Mouse (Mus musculus) CH12.LX (cell line): ENCODE data around the gene Ugt1a5. TPM values are rescaled to one million over a fixed set of nuclear protein-coding genes. Genes with fewer than 3 reads are reported as not detected.
"Not testable (repeated sequence)": the region's sequence is repeated elsewhere in the genome, so short reads cannot be mapped to it uniquely, and the experiment has no call there.

Source experiments
- DNase-seq: peaks from one replicate; pipeline ENCODE4 v3.0.0-alpha.2; 2013; ENCODE audit errors: extremely low read depth
- H3K27ac ChIP-seq: 2 replicates; pipeline ENCODE4 v1.5.1; 2012; ENCODE audit warnings: low read depth, mild to moderate bottlenecking, control low read depth, moderate library complexity; ENCODE audit not compliant: insufficient read depth
- H3K27me3 ChIP-seq: replicated peaks from 2 replicates; pipeline ENCODE3; 2012; ENCODE audit warnings: inconsistent platforms
- H3K36me3 ChIP-seq, 2 experiments: replicated peaks in 1 of 2; 2 replicates each; pipeline versions ENCODE3 to v1.6.1; 2012; ENCODE audit warnings: inconsistent platforms in 1 of 2, low read length in 1 of 2, mild to moderate bottlenecking in 1 of 2, mixed read lengths in 1 of 2, moderate library complexity in 1 of 2; ENCODE audit not compliant: control insufficient read depth in 1 of 2, insufficient read depth in 1 of 2
- H3K4me1 ChIP-seq, 2 experiments: 2 replicates each; pipeline ENCODE4 v1.6.1; 2012; ENCODE audit warnings: inconsistent platforms in 1 of 2, moderate library complexity in 1 of 2; ENCODE audit not compliant: insufficient read depth in 2 of 2, control insufficient read depth in 1 of 2
- H3K4me2 ChIP-seq: 2 replicates; pipeline ENCODE4 v1.6.1; 2012; ENCODE audit warnings: low read depth, mild to moderate bottlenecking, control low read depth; ENCODE audit not compliant: poor library complexity, insufficient read depth, severe bottlenecking
- H3K4me3 ChIP-seq, 3 experiments: fragments of 150-350 bp in 1 of 3; sonication (generic) in 1 of 3; replicated peaks in 1 of 3; 2 replicates each; pipeline versions ENCODE3 to v1.5.1; 2011 to 2012; ENCODE audit warnings: low read depth in 2 of 3, low read length in 2 of 3, mild to moderate bottlenecking in 2 of 3, moderate library complexity in 2 of 3, control low read depth in 1 of 3, improper control_type of control experiment in 1 of 3, inconsistent platforms in 1 of 3, mixed read lengths in 1 of 3; ENCODE audit not compliant: poor library complexity in 1 of 3
- H3K79me2 ChIP-seq: replicated peaks from 2 replicates; pipeline ENCODE4 v1.6.1; 2012; ENCODE audit warnings: mild to moderate bottlenecking, moderate library complexity; ENCODE audit not compliant: control insufficient read depth, poor library complexity, insufficient read depth, severe bottlenecking; ENCODE audit errors: extremely low read depth
- H3K9ac ChIP-seq: 2 replicates; pipeline ENCODE4 v1.6.1; 2012; ENCODE audit warnings: low read depth, mild to moderate bottlenecking, control low read depth, moderate library complexity; ENCODE audit not compliant: insufficient read depth
- H3K9me3 ChIP-seq: replicated peaks from 2 replicates; pipeline ENCODE3; 2012; ENCODE audit warnings: low read length, inconsistent platforms, mixed read lengths
- CHD2 ChIP-seq: IDR thresholded peaks from 2 replicates; pipeline ENCODE4 v1.6.1; 2011; ENCODE audit warnings: low read length, improper control_type of control experiment
- CTCF ChIP-seq, 2 experiments: IDR thresholded peaks in 1 of 2; conservative IDR thresholded peaks in 1 of 2; 2 replicates each; pipeline ENCODE4 v1.5.1; 2011 to 2012; ENCODE audit warnings: low read depth in 2 of 2, low read length in 2 of 2, improper control_type of control experiment in 1 of 2, inconsistent platforms in 1 of 2, mild to moderate bottlenecking in 1 of 2, moderate library complexity in 1 of 2
- E2F4 ChIP-seq: IDR thresholded peaks from 2 replicates; pipeline ENCODE4 v1.6.1; 2011; ENCODE audit warnings: low read depth, low read length, improper control_type of control experiment; ENCODE audit not compliant: insufficient replicate concordance
- ELF1 ChIP-seq: IDR thresholded peaks from 2 replicates; pipeline ENCODE4 v1.6.1; 2014; ENCODE audit warnings: low read depth, mild to moderate bottlenecking, inconsistent platforms, low read length, improper control_type of control experiment
- ETS1 ChIP-seq: conservative IDR thresholded peaks from 2 replicates; pipeline ENCODE4 v1.6.1; 2012; ENCODE audit warnings: low read depth, mild to moderate bottlenecking, inconsistent platforms, low read length, improper control_type of control experiment, moderate library complexity
- IRF4 ChIP-seq: IDR thresholded peaks from 2 replicates; pipeline ENCODE4 v1.6.1; 2014; ENCODE audit warnings: low read depth, mild to moderate bottlenecking, inconsistent platforms, low read length, improper control_type of control experiment
- KAT2A ChIP-seq: IDR thresholded peaks from 2 replicates; pipeline ENCODE4 v1.6.1; 2012; ENCODE audit warnings: low read length, improper control_type of control experiment, inconsistent platforms; ENCODE audit not compliant: insufficient replicate concordance
- MAFK ChIP-seq: IDR thresholded peaks from 2 replicates; pipeline ENCODE4 v1.6.1; 2011; ENCODE audit warnings: low read length, improper control_type of control experiment; ENCODE audit not compliant: insufficient replicate concordance
- MEF2A ChIP-seq: IDR thresholded peaks from 2 replicates; pipeline ENCODE4 v1.6.1; 2014; ENCODE audit warnings: low read depth, mild to moderate bottlenecking, inconsistent platforms, low read length, improper control_type of control experiment, borderline replicate concordance
- MXI1 ChIP-seq: IDR thresholded peaks from 2 replicates; pipeline ENCODE4 v1.6.1; 2011; ENCODE audit warnings: mild to moderate bottlenecking, low read depth, low read length, improper control_type of control experiment
- NRF1 ChIP-seq: IDR thresholded peaks from 2 replicates; pipeline ENCODE4 v1.6.1; 2014; ENCODE audit warnings: low read depth, mild to moderate bottlenecking, inconsistent platforms, low read length, improper control_type of control experiment, moderate library complexity
- POLR2AphosphoS2 ChIP-seq: IDR thresholded peaks from 2 replicates; pipeline ENCODE4 v1.6.1; 2011; ENCODE audit warnings: low read depth, low read length, improper control_type of control experiment
- TCF12 ChIP-seq: IDR thresholded peaks from 2 replicates; pipeline ENCODE4 v1.6.1; 2014; ENCODE audit warnings: low read depth, mild to moderate bottlenecking, inconsistent platforms, low read length, improper control_type of control experiment
- ZC3H11A ChIP-seq: IDR thresholded peaks from 2 replicates; pipeline ENCODE4 v1.6.1; 2012; ENCODE audit warnings: low read depth, mild to moderate bottlenecking, inconsistent platforms, low read length, improper control_type of control experiment
- dilution Hi-C: fragments of 300-500 bp; cut with MboI; formaldehyde crosslinking; loops from 2 replicates; pipeline ENCODE4 v1.14.3; 2020; ENCODE audit warnings: low sequenced_read_pairs; ENCODE audit not compliant: extremely low pct_unique_long_range_greater_than_20kb, extremely low pct_ligation_motif_present
- in situ Hi-C: fragments of 300-500 bp; cut with MboI; formaldehyde crosslinking; loops from 3 replicates; pipeline ENCODE4 v1.14.3; 2019; ENCODE audit warnings: low sequenced_read_pairs, low pct_ligation_motif_present, low pct_unique_long_range_greater_than_20kb, mixed read lengths
- polyA plus RNA-seq: library from polyadenylated mRNA; unstranded; fragments of >175 nt; gene quantifications from 2 replicates; pipeline ENCODE4 v1.2.1, GENCODE M21; 2012; ENCODE audit warnings: low read depth; ENCODE audit not compliant: insufficient read length
- total RNA-seq, 2 experiments: library from RNA; depleted of rRNA; stranded (reverse); fragments of 300-350 nt in 1 of 2; fragments of >200 nt in 1 of 2; gene quantifications; 2 replicates each; pipeline ENCODE4 v1.2.3; 2012 to 2014

Ugt1a5 gene
- total and polyA plus RNA-seq, 3 experiments = not detected

DNA sequence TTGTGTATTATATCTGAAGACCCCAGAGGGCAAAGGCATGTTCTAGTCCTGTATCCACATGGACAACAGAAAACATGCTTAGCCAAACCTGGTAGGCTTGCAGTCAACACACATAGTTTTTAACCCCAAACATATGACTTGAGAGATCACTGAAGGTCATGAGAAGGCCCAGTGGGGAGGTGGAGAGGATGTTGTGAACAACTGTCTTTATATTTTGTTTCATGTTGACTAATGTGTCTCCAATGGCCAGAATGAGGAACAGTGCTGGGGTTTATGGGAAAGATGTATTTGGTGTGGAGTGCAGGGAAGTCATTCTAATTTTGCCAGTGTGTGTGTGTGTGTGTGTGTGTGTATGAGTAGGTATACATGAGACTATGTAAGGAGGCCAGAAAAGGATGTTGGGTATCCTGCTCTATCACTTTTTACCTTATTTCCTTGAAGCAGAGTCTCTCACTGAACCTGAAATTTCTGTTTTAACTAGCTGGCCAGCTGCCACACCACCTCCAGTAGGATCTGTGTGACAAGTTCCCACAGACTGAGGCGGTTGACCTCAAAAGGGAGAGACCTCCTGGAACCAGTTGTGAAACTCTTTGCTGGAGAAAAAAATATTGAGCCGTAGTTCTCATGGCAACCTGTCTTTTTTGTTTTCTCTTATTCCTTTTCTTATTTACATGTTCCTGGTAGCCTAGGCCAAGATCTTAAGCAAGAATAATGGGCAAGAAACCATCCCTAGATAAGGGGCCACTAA lies 58.4 kb downstream of the Ugt1a5 start:
- Histone ChIP-seq H3K36me3 (no peaks in the 10 kb centered on the region), H3K4me3 (no peak overlapping the region), H3K4me2 (no peak overlapping the region), H3K27ac (no peak overlapping the region), H3K79me2 (no peaks in the 10 kb centered on the region), H3K27me3 (no peaks in the 10 kb centered on the region), H3K9me3 (peaks cover 53% of the 10 kb centered on the region), H3K9ac (no peak overlapping the region), H3K4me1 (0 out of 4 replicates have a peak, but pooled peaks cover 0 to 3% of the 10 kb centered on the region in 2 experiments)
- dilution Hi-C loops (no loop called here), in situ Hi-C loops (no loop called here)
- TF ChIP-seq ETS1 (no peak), ZC3H11A (no peak), POLR2AphosphoS2 (no peak), E2F4 (no peak), MXI1 (no peak), MAFK (no peak), NRF1 (no peak), ELF1 (no peak), CTCF (conservative IDR thresholded peaks at IDR 0.05 in 1 of 2, IDR thresholded peaks at IDR 0.05 in 1 of 2; ENCODE audit: low read depth in 2 of 2, low read length in 2 of 2) (no peak), TCF12 (no peak), KAT2A (no peak), MEF2A (no peak), CHD2 (no peak), IRF4 (no peak)
- DNase-seq = no peak

- DNase-seq, H3K36me3 ChIP-seq, H3K4me3 ChIP-seq, H3K9ac ChIP-seq, H3K27me3 ChIP-seq, H3K4me1 ChIP-seq, dilution Hi-C loops, H3K4me2 ChIP-seq, H3K27ac ChIP-seq, H3K79me2 ChIP-seq, in situ Hi-C loops: not testable (repeated sequence)
- peaks cover 57% of the 10 kb centered on the region for H3K9me3 ChIP-seq
Observed at GRCm38 (mm10) chr1:88225301-88225700, 59.5 kb downstream of the Ugt1a5 start.
